Mouse (Mus musculus) kidney, postnatal 0 days (tissue): Measurements from ENCODE around the gene Sike1. TPM values are rescaled to one million over a fixed set of nuclear protein-coding genes. Genes with fewer than 3 reads are reported as not detected.

ENCODE experiments used
- ATAC-seq: fragments of 200-750 bp; cut with Nextera tagmentation; replicated peaks from 2 replicates; pipeline ENCODE4 v1.8.0; 2017; ENCODE audit warnings: low read depth, moderate number of reproducible peaks, moderate TSS enrichment, moderate library complexity; ENCODE audit not compliant: low FRiP score
- DNase-seq: peaks from one replicate; pipeline ENCODE4 v3.0.0-alpha.2; 2016; ENCODE audit warnings: low spot score
- H3K27ac ChIP-seq: fragments of 300-500 bp; sonication (generic); 2 replicates; pipeline ENCODE4 v1.5.1; 2014; ENCODE audit warnings: mild to moderate bottlenecking
- H3K27me3 ChIP-seq: fragments of 300-500 bp; sonication (generic); 2 replicates; pipeline ENCODE4 v1.6.1; 2014; ENCODE audit warnings: low read length, mixed read lengths; ENCODE audit not compliant: insufficient read depth
- H3K36me3 ChIP-seq: fragments of 300-500 bp; sonication (generic); 2 replicates; pipeline ENCODE4 v1.6.1; 2014; ENCODE audit warnings: low read length, mixed read lengths; ENCODE audit not compliant: insufficient read depth
- H3K4me1 ChIP-seq: fragments of 300-500 bp; sonication (generic); replicated peaks from 2 replicates; pipeline ENCODE4 v1.6.1; 2014; ENCODE audit warnings: antibody characterized with exemption, low read length, mixed read lengths; ENCODE audit not compliant: insufficient read depth
- H3K4me2 ChIP-seq: fragments of 300-500 bp; sonication (generic); 2 replicates; pipeline ENCODE4 v1.6.1; 2014; ENCODE audit warnings: mild to moderate bottlenecking, low read length, moderate library complexity, mixed read lengths
- H3K4me3 ChIP-seq: fragments of 300-500 bp; sonication (generic); replicated peaks from 2 replicates; pipeline ENCODE4 v1.5.1; 2014; ENCODE audit warnings: low read depth, low read length
- H3K9ac ChIP-seq: fragments of 300-500 bp; sonication (generic); 2 replicates; pipeline ENCODE4 v1.6.1; 2014; ENCODE audit warnings: low read depth, low read length
- H3K9me3 ChIP-seq: fragments of 300-500 bp; sonication (generic); replicated peaks from 2 replicates; pipeline ENCODE4 v1.6.1; 2016; ENCODE audit warnings: low read length, inconsistent platforms, mixed read lengths
- CTCF ChIP-seq: IDR thresholded peaks from 2 replicates; pipeline ENCODE4 v1.5.1; 2016; ENCODE audit warnings: antibody characterized with exemption, low read depth, mild to moderate bottlenecking, moderate library complexity
- WGBS: fragments of 180-500 bp; shearing (Covaris S2); extraction: QIAGEN DNeasy Blood & Tissue Kit; methylation state at CpG from one replicate; pipeline ENCODE4 v1.1.7; 2014; 5-methylcytosine and 5-hydroxymethylcytosine counted together
- polyA plus RNA-seq: library from polyadenylated mRNA; unstranded; fragments of >200 nt; fragmentation: Nextera tagmentation; extraction: Ambion mirVana; gene quantifications from 2 replicates; pipeline ENCODE4 v1.2.1, GENCODE M21; 2015

Sike1 gene
- polyA plus RNA-seq = 54.4 and 59.5 TPM in 2 replicates

DNA sequence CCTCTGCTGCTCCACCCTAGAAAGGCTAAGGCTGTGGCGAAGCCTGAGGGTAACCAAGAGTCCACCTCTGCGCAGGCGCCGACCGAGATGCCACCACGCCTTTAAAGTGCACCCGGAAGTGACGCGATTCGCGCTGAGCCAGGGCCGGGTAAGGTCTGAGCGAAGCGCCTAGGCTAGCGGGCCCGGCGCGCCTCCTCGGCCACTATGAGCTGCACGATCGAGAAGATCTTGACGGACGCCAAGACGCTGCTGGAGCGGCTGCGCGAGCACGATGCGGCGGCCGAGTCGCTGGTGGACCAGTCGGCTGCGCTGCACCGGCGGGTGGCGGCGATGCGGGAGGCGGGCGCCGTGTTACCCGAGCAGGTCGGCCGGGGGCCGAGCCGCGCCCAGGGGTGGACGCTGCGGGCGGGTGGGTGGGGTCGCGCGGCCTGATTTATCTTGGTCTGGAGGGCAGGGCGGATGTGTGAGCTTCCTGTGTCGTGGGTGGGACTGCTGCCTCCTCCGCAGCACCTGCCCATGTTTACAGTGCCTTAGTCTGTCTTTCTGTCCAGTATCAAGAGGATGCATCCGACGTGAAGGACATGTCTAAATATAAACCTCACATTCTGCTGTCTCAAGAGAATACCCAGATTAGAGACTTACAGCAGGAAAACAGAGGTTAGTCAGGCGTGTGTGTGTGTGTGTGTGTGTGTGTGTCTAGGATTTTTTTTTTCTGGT, at the start of gene Sike1:
TSS of gene Sike1 (plus strand) at position 104 of the 717 bp plus-strand sequence.
- Histone ChIP-seq H3K4me2 (peak within 1 kb of the TSS; percentile 66), H3K27ac (peak within 1 kb of the TSS; percentile 94), H3K4me1 (no peaks in the 10 kb centered on the region), H3K27me3 (no peaks in the 10 kb centered on the region), H3K4me3 (peak within 1 kb of the TSS; percentile 80), H3K36me3 (peaks cover 21% of the 10 kb centered on the region), H3K9me3 (no peaks in the 10 kb centered on the region), H3K9ac (peak within 1 kb of the TSS; percentile 85)
- WGBS = under 1% methylated on average over 60 of the region's 60 CpGs
- TF ChIP-seq CTCF = no peak
- DNase-seq (peak; percentile 94), ATAC-seq (peak; percentile 96)

DNA sequence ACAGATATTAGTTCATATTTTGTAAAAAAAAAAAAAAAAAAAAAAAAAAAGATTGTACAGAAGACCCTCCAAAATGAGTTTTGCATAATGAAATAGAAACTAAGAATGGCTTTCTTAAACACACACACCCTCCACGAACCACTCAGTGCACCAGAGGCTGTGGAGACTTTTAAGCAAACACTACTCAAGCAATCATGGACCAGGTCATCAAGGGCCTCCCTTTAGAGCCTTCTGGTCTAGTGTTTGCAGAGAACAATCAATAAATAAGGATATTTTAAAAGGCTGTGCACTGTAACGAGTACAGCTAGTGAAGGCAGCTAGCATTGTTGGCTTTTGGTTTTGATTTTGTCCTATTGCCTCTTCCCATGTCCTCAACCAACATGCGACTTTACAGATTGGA, 49.2 kb upstream of the Sike1 start:
- H3K9ac ChIP-seq = no peak overlapping the region
- H3K4me3 ChIP-seq = no peak overlapping the region
- no peak for TF ChIP-seq CTCF
- H3K4me2 ChIP-seq = no peak overlapping the region
- 86% methylated on average over 3 of the region's 3 CpGs for WGBS
- ATAC-seq (no peak), DNase-seq (no peak)
- no peaks in the 10 kb centered on the region for H3K4me1 ChIP-seq
- no peak overlapping the region for H3K27ac ChIP-seq
- H3K36me3 ChIP-seq = no peaks in the 10 kb centered on the region
- no peaks in the 10 kb centered on the region for H3K9me3 ChIP-seq
- H3K27me3 ChIP-seq = no peaks in the 10 kb centered on the region

DNA sequence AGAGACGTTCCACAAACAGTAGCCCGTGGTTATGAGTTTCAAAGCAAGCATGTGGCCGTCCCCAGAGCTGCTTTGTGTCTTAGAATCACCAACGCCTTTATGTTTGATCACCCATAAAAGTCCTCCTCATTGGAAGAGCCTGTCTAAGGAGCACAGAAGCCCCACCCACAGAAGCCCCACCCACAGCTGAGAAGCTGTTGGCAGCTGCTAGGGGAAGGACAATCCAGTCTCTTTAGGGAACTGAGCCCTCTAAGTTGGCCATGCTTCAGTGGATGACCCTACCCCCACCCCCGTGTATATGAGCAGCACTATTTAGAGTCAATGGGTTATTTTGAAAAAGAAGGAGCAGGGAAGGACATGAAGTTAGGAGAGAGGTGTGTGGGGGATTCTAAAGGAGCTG, 48.6 kb upstream of the Sike1 start:
- no peak for DNase-seq
- Histone ChIP-seq H3K9ac (no peak overlapping the region), H3K4me3 (no peak overlapping the region)

DNA sequence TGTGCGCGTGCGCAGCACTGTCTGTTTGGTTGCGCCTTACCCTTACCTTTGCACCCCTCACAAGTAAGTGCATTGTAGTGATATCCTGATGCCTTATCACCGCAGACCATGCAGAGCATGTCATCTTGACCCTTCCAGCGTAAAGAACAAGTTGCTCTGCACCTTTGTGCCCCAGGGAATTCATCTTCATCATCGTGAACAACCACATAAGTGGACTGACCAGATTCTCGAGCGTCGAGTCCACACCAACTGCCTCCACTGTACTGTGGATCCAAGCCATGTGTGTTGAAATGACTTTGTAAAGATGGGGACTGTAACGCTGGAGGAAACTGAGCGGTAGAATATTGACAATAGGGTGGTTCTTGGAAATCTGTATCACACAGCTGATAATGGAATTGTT, 41.0 kb upstream of the Sike1 start:
- 91% methylated on average over 12 of the region's 12 CpGs for WGBS
- DNase-seq (no peak), ATAC-seq (no peak)
- H3K27me3 ChIP-seq = no peaks in the 10 kb centered on the region
- no peak overlapping the region for H3K27ac ChIP-seq
- no peaks in the 10 kb centered on the region for H3K36me3 ChIP-seq
- H3K9me3 ChIP-seq = no peaks in the 10 kb centered on the region
- H3K9ac ChIP-seq = no peak overlapping the region
- no peak for TF ChIP-seq CTCF
- H3K4me2 ChIP-seq = no peak overlapping the region
- H3K4me3 ChIP-seq = no peak overlapping the region
- H3K4me1 ChIP-seq = no peaks in the 10 kb centered on the region

More for the DNA sequence above, 48.6 kb upstream of the Sike1 start:
- Histone ChIP-seq H3K36me3 (no peaks in the 10 kb centered on the region), H3K4me2 (no peak overlapping the region), H3K4me1 (no peaks in the 10 kb centered on the region), H3K9me3 (no peaks in the 10 kb centered on the region), H3K27me3 (no peaks in the 10 kb centered on the region), H3K27ac (no peak overlapping the region)
- TF ChIP-seq CTCF = no peak
- no peak for ATAC-seq
- WGBS = 57% methylated on average over 5 of the region's 5 CpGs

DNA sequence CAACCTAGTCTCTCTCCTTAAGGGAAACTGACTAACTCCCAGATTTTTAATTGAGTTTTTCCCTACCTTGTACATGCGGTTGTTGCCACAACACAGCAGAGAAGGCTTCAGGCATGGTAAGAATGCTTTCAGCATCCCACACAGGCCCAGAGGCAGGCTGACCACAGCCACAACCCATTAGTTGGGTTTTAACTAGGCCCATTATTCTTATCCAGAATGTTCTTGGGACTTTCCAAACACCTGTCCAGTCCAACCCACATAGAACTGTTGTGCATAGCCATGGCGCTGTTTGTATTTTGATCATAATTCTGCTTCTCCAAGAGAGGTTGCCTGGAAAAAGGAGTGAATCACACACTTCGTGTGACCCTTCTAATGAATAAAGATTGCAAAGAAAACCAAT, 40.4 kb upstream of the Sike1 start:
- ATAC-seq = no peak
- no peak overlapping the region for H3K4me3 ChIP-seq
- no peak overlapping the region for H3K27ac ChIP-seq
- no peak for DNase-seq
- no peaks in the 10 kb centered on the region for H3K9me3 ChIP-seq
- no peaks in the 10 kb centered on the region for H3K4me1 ChIP-seq
- H3K27me3 ChIP-seq = no peaks in the 10 kb centered on the region
- H3K4me2 ChIP-seq = no peak overlapping the region
- no peak for TF ChIP-seq CTCF
- WGBS = 86% methylated on average over 3 of the region's 3 CpGs
- H3K36me3 ChIP-seq = no peaks in the 10 kb centered on the region
- H3K9ac ChIP-seq = no peak overlapping the region

DNA sequence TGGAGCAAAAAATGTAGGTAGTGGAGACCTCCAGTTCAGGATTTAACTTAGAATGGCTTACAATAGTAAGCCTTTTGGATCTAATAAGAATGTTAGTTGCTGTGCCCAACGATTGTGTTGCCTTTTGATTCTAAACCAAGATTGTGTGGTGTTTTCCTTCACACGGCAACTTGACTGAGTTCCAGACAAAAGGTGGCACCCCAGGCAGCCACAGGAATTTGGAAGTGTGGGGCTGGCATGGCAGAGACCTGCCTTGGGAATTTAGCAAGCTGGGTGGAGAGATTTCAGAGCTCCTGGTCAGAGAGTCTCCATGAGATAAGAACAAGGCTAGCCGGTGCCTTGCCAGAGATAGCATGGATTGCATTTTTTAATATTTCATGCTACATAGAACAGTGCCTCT, 39.9 kb upstream of the Sike1 start:
- Histone ChIP-seq H3K27ac (no peak overlapping the region), H3K4me2 (no peak overlapping the region), H3K27me3 (no peaks in the 10 kb centered on the region), H3K4me1 (no peaks in the 10 kb centered on the region), H3K4me3 (no peak overlapping the region), H3K36me3 (no peaks in the 10 kb centered on the region), H3K9ac (no peak overlapping the region), H3K9me3 (no peaks in the 10 kb centered on the region)
- TF ChIP-seq CTCF = no peak
- DNase-seq (no peak), ATAC-seq (no peak)
- WGBS = 66% methylated on average over 3 of the region's 3 CpGs

DNA sequence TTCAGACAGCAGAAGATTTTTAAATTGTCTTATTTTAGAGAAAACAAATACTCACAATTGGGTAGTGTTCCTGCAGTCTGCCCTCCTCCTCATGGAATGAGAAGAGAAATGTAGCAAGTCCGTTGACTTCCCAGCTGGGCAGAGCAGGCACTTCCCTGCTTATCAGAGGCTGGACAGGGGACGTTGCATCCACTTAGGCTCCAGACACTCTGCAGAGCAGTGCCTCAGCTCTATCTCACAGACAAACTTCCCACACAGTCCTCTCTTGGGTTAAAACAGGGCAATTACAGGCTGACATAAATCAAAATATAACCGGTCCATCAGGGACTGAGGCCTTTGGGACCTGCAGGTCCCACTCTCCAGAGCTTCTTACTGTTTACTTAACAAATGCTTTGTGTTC, 31.5 kb upstream of the Sike1 start, which contains the start of gene Nr1h5:
TSS of gene Nr1h5 (minus strand) at position 101 of the 400 bp plus-strand sequence.
- TF ChIP-seq CTCF = no peak
- 23% methylated on average over 3 of the region's 3 CpGs for WGBS
- Histone ChIP-seq H3K9me3 (no peaks in the 10 kb centered on the region), H3K27me3 (no peaks in the 10 kb centered on the region), H3K36me3 (no peaks in the 10 kb centered on the region), H3K4me1 (no peaks in the 10 kb centered on the region), H3K4me3 (no peak within 1 kb of the TSS), H3K9ac (no peak within 1 kb of the TSS), H3K4me2 (no peak within 1 kb of the TSS), H3K27ac (no peak within 1 kb of the TSS)
- ATAC-seq (no peak), DNase-seq (no peak)
